ENCODE assay signal across 13 mouse cellular contexts in genomic region chrX:20793230-20793629, GRCm38 (mm10). TPM values are rescaled to one million over a fixed set of nuclear protein-coding genes. Genes with fewer than 3 reads are reported as not detected.
DNase-seq lines count a peak whose midpoint lies in the region; ATAC-seq and TF ChIP-seq lines count a peak whose summit lies in the region.
"Had no signal": no experiment of that assay in that cellular context is flagged by ENCODE, and none has a peak within 500 bp of the region (broad histone marks: within the 10 kb centered on the region; RNA-seq: fewer than 3 reads in every experiment).

No protein-coding gene starts in this region.

- no peaks in the 10 kb centered on the region for H3K36me3 ChIP-seq in forebrain, postnatal 0 days (ENCODE audit: insufficient read depth)
- H3K36me3 ChIP-seq in forebrain, embryonic 12.5 days (replicated peaks): no peaks in the 10 kb centered on the region
- H3K36me3 ChIP-seq in lung, postnatal 0 days (ENCODE audit: insufficient read depth, low read length): no peaks in the 10 kb centered on the region
- H3K36me3 ChIP-seq: G1E; heart, embryonic 15.5 days had no signal

- peak; percentile 31; the same call in 1 of the 2 replicates for TF ChIP-seq CTCF in forebrain, postnatal 0 days (IDR thresholded peaks at IDR 0.05; ENCODE audit: low read depth)
- peak; percentile 43 for TF ChIP-seq CTCF in lung, postnatal 0 days (IDR thresholded peaks at IDR 0.05)

- H3K27me3 ChIP-seq in forebrain, postnatal 0 days (ENCODE audit: insufficient read depth, low read length): no peaks in the 10 kb centered on the region
- H3K27me3 ChIP-seq in forebrain, embryonic 12.5 days: no peaks in the 10 kb centered on the region
- H3K27me3 ChIP-seq in lung, postnatal 0 days (replicated peaks; ENCODE audit: insufficient read depth, low read length): no peaks in the 10 kb centered on the region
- H3K27me3 ChIP-seq: heart, embryonic 15.5 days had no signal

- H3K27ac ChIP-seq in forebrain, postnatal 0 days (ENCODE audit: low read depth, low read length): no peak overlapping the region
- no peak overlapping the region for H3K27ac ChIP-seq in forebrain, embryonic 12.5 days
- H3K27ac ChIP-seq in lung, postnatal 0 days (ENCODE audit: low read length): no peak overlapping the region
- H3K27ac ChIP-seq: heart, embryonic 15.5 days had no signal

- H3K4me1 ChIP-seq in forebrain, postnatal 0 days (ENCODE audit: insufficient read depth): no peaks in the 10 kb centered on the region
- no peaks in the 10 kb centered on the region for H3K4me1 ChIP-seq in forebrain, embryonic 12.5 days
- no peaks in the 10 kb centered on the region for H3K4me1 ChIP-seq in lung, postnatal 0 days (ENCODE audit: insufficient read depth, low read depth, low read length)
- H3K4me1 ChIP-seq: heart, embryonic 15.5 days had no signal

- no peaks in the 10 kb centered on the region for H3K9me3 ChIP-seq in forebrain, postnatal 0 days (ENCODE audit: low read length)
- H3K9me3 ChIP-seq in forebrain, embryonic 12.5 days: no peaks in the 10 kb centered on the region
- H3K9me3 ChIP-seq in lung, postnatal 0 days (ENCODE audit: low read length): no peaks in the 10 kb centered on the region
- H3K9me3 ChIP-seq: G1E; heart, embryonic 15.5 days had no signal

- TF ChIP-seq EP300 in lung, postnatal 0 days (IDR thresholded peaks at IDR 0.05): no peak

- DNase-seq in forebrain, postnatal 0 days: no peak
- peak; percentile 18 for DNase-seq in lung, postnatal 0 days (ENCODE audit: low spot score)
- DNase-seq in lung, postnatal 36 days: no peak
- peak; percentile 16 for DNase-seq in brain, adult 2 months (ENCODE audit: low read depth, low spot score)
- no peak for DNase-seq in frontal cortex, postnatal 10 days (ENCODE audit: low spot score in 2 of 2)
- DNase-seq in cerebellum, adult 8-10 months: no peak
- no peak for DNase-seq in frontal cortex, adult 2 months (ENCODE audit: extremely low spot score in 1 of 2, low spot score in 1 of 2)
- DNase-seq: gastrocnemius, postnatal 25 days; kidney, postnatal 36 days; thymus, postnatal 4 days had no signal

- 64% methylated on average over 7 of the region's 7 CpGs for WGBS in forebrain, postnatal 0 days
- 58% methylated on average over 7 of the region's 7 CpGs for WGBS in forebrain, embryonic 12.5 days
- 63% methylated on average over 7 of the region's 7 CpGs for WGBS in lung, postnatal 0 days

- no peak overlapping the region for H3K9ac ChIP-seq in forebrain, postnatal 0 days
- H3K9ac ChIP-seq in forebrain, embryonic 12.5 days: no peak overlapping the region
- no peak overlapping the region for H3K9ac ChIP-seq in lung, postnatal 0 days (replicated peaks; ENCODE audit: low read depth)
- H3K9ac ChIP-seq: heart, embryonic 15.5 days had no signal

- H3K4me3 ChIP-seq in forebrain, postnatal 0 days (ENCODE audit: low read depth, low read length): no peak overlapping the region
- H3K4me3 ChIP-seq in forebrain, embryonic 12.5 days (replicated peaks): no peak overlapping the region
- no peak overlapping the region for H3K4me3 ChIP-seq in lung, postnatal 0 days (ENCODE audit: low read depth, low read length)
- H3K4me3 ChIP-seq: heart, embryonic 15.5 days had no signal

- ATAC-seq in forebrain, postnatal 0 days: no peak
- no peak for ATAC-seq in forebrain, embryonic 12.5 days (ENCODE audit: low FRiP score)
- ATAC-seq in lung, postnatal 0 days: no peak

- no peak overlapping the region for H3K4me2 ChIP-seq in forebrain, postnatal 0 days (ENCODE audit: low read depth)
- no peak overlapping the region for H3K4me2 ChIP-seq in forebrain, embryonic 12.5 days
- no peak overlapping the region for H3K4me2 ChIP-seq in lung, postnatal 0 days (replicated peaks; ENCODE audit: low read depth, low read length)
- H3K4me2 ChIP-seq: heart, embryonic 15.5 days had no signal

RNA-seq across cellular contexts. Expression of gene Araf, which starts 4.4 kb away (rescaled TPM):
- 243 and 245 TPM in 2 replicates for total RNA-seq in forebrain, postnatal 0 days (2014; rRNA removed)
- 264 and 307 TPM in 2 replicates for polyA plus RNA-seq in forebrain, postnatal 0 days (2015; fragmentation: Nextera tagmentation; extraction: Ambion mirVana)
- 132 and 133 TPM in 2 replicates for polyA plus RNA-seq in forebrain, embryonic 12.5 days (2016; fragmentation: Nextera tagmentation; extraction: Ambion mirVana)
- 73.8 and 74.4 TPM in 2 replicates for polyA plus RNA-seq in lung, postnatal 0 days (2015; fragmentation: Nextera tagmentation; extraction: Ambion mirVana)
- 232 and 257 TPM in 2 replicates for polyA plus RNA-seq in frontal cortex, adult 2 months (2012; rRNA removed)

Comparison
In these comparisons a context has a peak if more than half of its experiments do, and no peak if none do; other contexts are left out.
1. DNase-seq: peak in lung, postnatal 0 days (single experiment) and brain, adult 2 months (single experiment); none in forebrain, postnatal 0 days (single experiment), lung, postnatal 36 days (single experiment), frontal cortex, postnatal 10 days (0 of 2), cerebellum, adult 8-10 months (single experiment) and frontal cortex, adult 2 months (0 of 2).